Mouse (Mus musculus) ovary, adult 10 weeks (tissue): ENCODE data around the gene Msantd1. TPM values are rescaled to one million over a fixed set of nuclear protein-coding genes. Genes with fewer than 3 reads are reported as not detected.

Source experiments
- polyA plus RNA-seq: library from polyadenylated mRNA; stranded (reverse); fragments of 350-450 nt; fragmentation: Illumina TruSeq; extraction: RNeasy Lipid Tissue Mini Kit (QIAGEN cat#74804); gene quantifications from one replicate; pipeline ENCODE4 v1.2.3, GENCODE M21; 2014

Msantd1 gene
- polyA plus RNA-seq: not detected

GRCm38 (mm10) chr5:34907910-34908725, at the start of gene Msantd1:
Gene Msantd1 (plus strand): TSS chr5:34908012.

DNA sequence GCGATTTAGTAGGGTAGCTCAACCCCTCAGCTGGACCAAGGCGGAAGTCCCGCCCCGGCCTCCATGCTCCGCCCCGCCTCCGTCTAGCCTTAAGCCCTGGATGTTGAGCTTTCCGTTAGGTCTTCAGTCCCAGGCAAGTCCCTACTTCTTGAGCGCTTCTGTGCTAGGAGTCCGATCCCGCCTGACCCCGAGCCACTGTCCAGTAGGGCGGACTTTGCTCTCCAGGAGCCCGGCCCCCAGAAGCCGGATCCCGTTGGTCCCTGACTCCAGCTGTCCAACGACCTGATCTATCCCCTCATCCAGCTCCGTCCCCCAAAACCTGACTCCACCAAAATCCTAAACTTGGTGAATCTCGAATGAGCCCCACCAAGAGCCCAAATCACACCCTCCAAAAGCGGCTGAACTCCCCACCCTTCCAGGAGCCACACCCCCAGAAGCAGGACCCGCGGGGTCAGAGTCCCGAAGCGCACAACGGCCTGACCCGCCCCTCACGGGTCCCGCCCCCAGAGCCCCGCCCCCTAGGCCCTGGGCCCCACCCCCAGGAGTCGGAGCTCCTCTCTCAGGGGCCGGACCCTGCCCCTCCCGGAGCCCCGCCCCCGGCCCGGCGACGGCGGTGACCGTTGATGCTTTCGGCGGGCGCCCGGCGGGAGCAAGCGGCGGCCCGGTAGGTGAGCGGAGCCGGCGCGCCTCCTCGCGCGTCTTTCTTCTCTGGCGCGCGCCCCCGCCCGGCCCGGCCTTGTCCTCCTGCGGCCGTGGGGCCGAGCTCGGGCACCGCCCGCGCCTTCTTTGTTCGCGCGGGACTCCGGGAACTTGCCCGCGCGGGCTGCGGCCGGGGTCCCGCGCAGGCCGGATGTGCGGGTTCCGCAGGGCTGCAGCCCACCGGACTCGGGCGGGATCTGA, 41.3 kb downstream of the Msantd1 start, which contains the start of gene Rgs12:
Rgs12 (plus strand) TSS at position 585 of the 900 bp plus-strand sequence.

Other genes with a start within 250 kb of the Msantd1 start
- 47.3 TPM for gene Nop14, start 247.9 kb upstream of the Msantd1 start, polyA plus RNA-seq
- gene Grk4, start 247.6 kb upstream of the Msantd1 start, polyA plus RNA-seq: 13.8 TPM
- gene Htt, start 146.3 kb upstream of the Msantd1 start, polyA plus RNA-seq: 8.2 TPM
- gene Rgs12, start 41.4 kb downstream of the Msantd1 start, polyA plus RNA-seq: 38.9 TPM
- gene Hgfac, start 133.5 kb downstream of the Msantd1 start, polyA plus RNA-seq: not detected
- not detected for gene Dok7, start 148.8 kb downstream of the Msantd1 start, polyA plus RNA-seq
- gene Lrpap1, start 197.8 kb downstream of the Msantd1 start, polyA plus RNA-seq: 16.9 TPM